Mouse (Mus musculus) stomach, postnatal 0 days (tissue): ENCODE measurements around the gene Slc38a3. TPM values are rescaled to one million over a fixed set of nuclear protein-coding genes. Genes with fewer than 3 reads are reported as not detected.

Experiments
- ATAC-seq: fragments of 200-750 bp; cut with Nextera tagmentation; 2 replicates; pipeline ENCODE4 v1.8.0; 2017; ENCODE audit not compliant: low FRiP score, low TSS enrichment
- DNase-seq: peaks from one replicate; pipeline ENCODE4 v3.0.0-alpha.2; 2016; ENCODE audit warnings: low spot score
- H3K27ac ChIP-seq: fragments of 300-500 bp; sonication (generic); replicated peaks from 2 replicates; pipeline ENCODE4 v1.5.1; 2014; ENCODE audit warnings: mild to moderate bottlenecking, control low read depth
- H3K27me3 ChIP-seq: fragments of 300-500 bp; sonication (generic); 2 replicates; pipeline ENCODE4 v1.6.1; 2014; ENCODE audit warnings: low read length; ENCODE audit not compliant: control insufficient read depth, insufficient read depth
- H3K36me3 ChIP-seq: fragments of 300-500 bp; sonication (generic); 2 replicates; pipeline ENCODE4 v1.6.1; 2014; ENCODE audit warnings: low read length, mixed read lengths; ENCODE audit not compliant: control insufficient read depth, insufficient read depth
- H3K4me1 ChIP-seq: fragments of 300-500 bp; sonication (generic); replicated peaks from 2 replicates; pipeline ENCODE4 v1.6.1; 2014; ENCODE audit warnings: antibody characterized with exemption; ENCODE audit not compliant: control insufficient read depth, insufficient read depth
- H3K4me2 ChIP-seq: fragments of 300-500 bp; sonication (generic); replicated peaks from 2 replicates; pipeline ENCODE4 v1.6.1; 2014; ENCODE audit warnings: low read depth, mild to moderate bottlenecking, control low read depth, moderate library complexity
- H3K4me3 ChIP-seq: fragments of 300-500 bp; sonication (generic); 2 replicates; pipeline ENCODE4 v1.5.1; 2014; ENCODE audit warnings: low read depth, low read length, control low read depth
- H3K9ac ChIP-seq: fragments of 300-500 bp; sonication (generic); 2 replicates; pipeline ENCODE4 v1.6.1; 2014; ENCODE audit warnings: mild to moderate bottlenecking, low read length, control low read depth, mixed read lengths
- H3K9me3 ChIP-seq: fragments of 300-500 bp; sonication (generic); 2 replicates; pipeline ENCODE4 v1.6.1; 2016; ENCODE audit warnings: low read length; ENCODE audit not compliant: control insufficient read depth
- CTCF ChIP-seq: IDR thresholded peaks from 2 replicates; pipeline ENCODE4 v1.5.1; 2016; ENCODE audit warnings: antibody characterized with exemption, low read depth, mild to moderate bottlenecking, moderate library complexity
- EP300 ChIP-seq: optimal IDR thresholded peaks from 2 replicates; pipeline ENCODE3; 2016; ENCODE audit warnings: antibody characterized with exemption
- WGBS: fragments of 180-500 bp; shearing (Covaris S2); extraction: QIAGEN DNeasy Blood & Tissue Kit; methylation state at CpG from one replicate; pipeline ENCODE4 v1.1.7; 2014; 5-methylcytosine and 5-hydroxymethylcytosine counted together
- polyA plus RNA-seq: library from polyadenylated mRNA; unstranded; fragments of >200 nt; fragmentation: Nextera tagmentation; extraction: Ambion mirVana; gene quantifications from 2 replicates; pipeline ENCODE4 v1.2.1, GENCODE M21; 2015

Slc38a3 gene
- polyA plus RNA-seq, 1 experiment from 2014 or later: 0.95 TPM

DNA sequence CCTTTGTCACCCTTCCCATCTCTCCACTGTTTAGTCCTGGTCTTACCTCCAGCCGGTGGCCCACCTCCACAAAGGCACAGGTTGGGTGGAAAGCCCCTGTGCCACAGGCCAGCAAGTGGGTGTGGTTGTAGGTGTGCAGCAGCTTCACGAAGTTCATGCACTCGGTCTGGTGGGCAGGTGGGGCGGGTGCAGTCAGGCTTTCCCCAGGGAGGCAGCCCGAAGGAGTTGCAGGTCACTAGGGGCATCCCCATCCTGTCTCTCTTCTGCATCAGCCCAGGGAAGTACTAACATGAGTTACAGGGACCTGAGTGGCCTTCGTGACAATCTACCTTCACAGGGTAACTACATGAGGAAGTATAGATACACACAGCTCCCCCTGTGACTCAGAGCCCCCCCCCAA lies 66.1 kb downstream of the Slc38a3 start:
- DNase-seq (no peak), ATAC-seq (no peak)
- Histone ChIP-seq H3K9me3 (no peaks in the 10 kb centered on the region), H3K4me3 (no peak overlapping the region), H3K27ac (no peak overlapping the region), H3K4me2 (no peak overlapping the region), H3K27me3 (no peaks in the 10 kb centered on the region), H3K9ac (no peak overlapping the region), H3K4me1 (no peaks in the 10 kb centered on the region), H3K36me3 (no peaks in the 10 kb centered on the region)
- TF ChIP-seq CTCF (no peak), EP300 (no peak)
- WGBS: 64% methylated on average over 6 of the region's 6 CpGs

GRCm38 (mm10) chr9:107602068-107602648 lies 67.2 kb downstream of the Slc38a3 start:
- no peaks in the 10 kb centered on the region for H3K27me3 ChIP-seq
- no peak; the same call in 1 of the 2 replicates for ATAC-seq
- no peaks in the 10 kb centered on the region for H3K4me1 ChIP-seq
- DNase-seq: peak; percentile 93
- TF ChIP-seq CTCF (peak; percentile 99), EP300 (no peak)
- H3K4me2 ChIP-seq: no peak overlapping the region
- H3K36me3 ChIP-seq: no peaks in the 10 kb centered on the region
- H3K4me3 ChIP-seq: no peak overlapping the region
- no peaks in the 10 kb centered on the region for H3K9me3 ChIP-seq
- no peak overlapping the region for H3K9ac ChIP-seq
- WGBS: 8% methylated on average over 10 of the region's 10 CpGs
- H3K27ac ChIP-seq: no peak overlapping the region

- H3K4me3 ChIP-seq: no peak overlapping the region
- DNase-seq (no peak), ATAC-seq (no peak)
- TF ChIP-seq EP300 (no peak), CTCF (no peak)
- no peaks in the 10 kb centered on the region for H3K36me3 ChIP-seq
- no peak overlapping the region for H3K9ac ChIP-seq
- 80% methylated on average over 11 of the region's 11 CpGs for WGBS
- H3K9me3 ChIP-seq: no peaks in the 10 kb centered on the region
- H3K4me1 ChIP-seq: no peaks in the 10 kb centered on the region
- no peaks in the 10 kb centered on the region for H3K27me3 ChIP-seq
- no peak overlapping the region for H3K27ac ChIP-seq
- H3K4me2 ChIP-seq: no peak overlapping the region
These were observed 68.1 kb downstream of the Slc38a3 start for GRCm38 (mm10) chr9:107601275-107601674.

DNA sequence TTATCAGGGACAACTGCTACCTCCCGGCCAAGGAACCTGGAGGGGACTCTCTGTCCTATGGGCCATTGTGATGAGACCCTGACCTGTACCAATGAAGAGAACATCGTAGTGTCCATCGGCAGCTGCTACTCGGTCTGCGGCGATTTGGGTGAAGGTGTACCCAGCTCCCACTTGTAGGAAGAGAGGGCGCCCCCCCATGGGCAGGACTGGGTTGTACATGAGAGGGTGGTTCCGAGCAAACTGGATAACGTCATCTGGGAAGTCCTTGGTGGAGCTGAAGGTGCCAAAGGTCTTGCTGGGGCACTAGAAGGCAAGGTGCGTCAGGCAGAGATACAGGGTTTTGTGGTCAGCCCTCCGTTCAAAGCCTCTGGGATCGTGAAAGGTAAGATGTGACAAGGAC lies 68.6 kb downstream of the Slc38a3 start:
- Histone ChIP-seq H3K4me3 (no peak overlapping the region), H3K9me3 (no peaks in the 10 kb centered on the region), H3K9ac (no peak overlapping the region), H3K36me3 (no peaks in the 10 kb centered on the region), H3K27ac (no peak overlapping the region), H3K4me1 (no peaks in the 10 kb centered on the region), H3K27me3 (no peaks in the 10 kb centered on the region), H3K4me2 (no peak overlapping the region)
- DNase-seq (peak; percentile 81), ATAC-seq (0 out of 2 replicates have a peak, but pooled peaks have one; percentile 0)
- 70% methylated on average over 12 of the region's 12 CpGs for WGBS
- TF ChIP-seq EP300 (no peak), CTCF (peak; percentile 61)

Other genes with a start within 250 kb of the Slc38a3 start
- 41.9 and 43.2 TPM in 2 replicates for gene Tmem115, start 135.6 kb downstream of the Slc38a3 start, polyA plus RNA-seq
- 26.7 and 28.2 TPM in 2 replicates for gene Cyb561d2, start 127.3 kb downstream of the Slc38a3 start, polyA plus RNA-seq
- gene Nprl2, start 127.3 kb downstream of the Slc38a3 start, polyA plus RNA-seq: 24.8 and 24.9 TPM in 2 replicates
- 0.94 and 0.97 TPM in 2 replicates for gene Zmynd10, start 122.2 kb downstream of the Slc38a3 start, polyA plus RNA-seq
- gene Rassf1, start 118.0 kb downstream of the Slc38a3 start, polyA plus RNA-seq: 44.2 and 46.5 TPM in 2 replicates
- 44.9 and 48.7 TPM in 2 replicates for gene Tusc2, start 106.3 kb downstream of the Slc38a3 start, polyA plus RNA-seq
- gene Hyal2, start 101.6 kb downstream of the Slc38a3 start, polyA plus RNA-seq: 49.6 and 50.4 TPM in 2 replicates
- 7.2 and 8.0 TPM in 2 replicates for gene Hyal1, start 92.6 kb downstream of the Slc38a3 start, polyA plus RNA-seq
- gene Naa80, start 90.6 kb downstream of the Slc38a3 start, polyA plus RNA-seq: 13.3 and 14.7 TPM in 2 replicates
- gene Hyal3, start 88.7 kb downstream of the Slc38a3 start, polyA plus RNA-seq: 1.3 and 1.4 TPM in 2 replicates
- 35.5 and 42.7 TPM in 2 replicates for gene Ifrd2, start 81.9 kb downstream of the Slc38a3 start, polyA plus RNA-seq
- gene Sema3b, start 60.3 kb downstream of the Slc38a3 start, polyA plus RNA-seq: 16.3 and 19.1 TPM in 2 replicates
- gene Gnai2, start 34.2 kb downstream of the Slc38a3 start, polyA plus RNA-seq: 189 and 195 TPM in 2 replicates
- 2.1 and 2.9 TPM in 2 replicates for gene Gnat1, start 10.2 kb upstream of the Slc38a3 start, polyA plus RNA-seq
- gene Sema3f, start 40.9 kb upstream of the Slc38a3 start, polyA plus RNA-seq: 11.7 and 15.1 TPM in 2 replicates
- 60.2 and 67.3 TPM in 2 replicates for gene Rbm5, start 101.5 kb upstream of the Slc38a3 start, polyA plus RNA-seq
- gene Rbm6, start 203.7 kb upstream of the Slc38a3 start, polyA plus RNA-seq: 25.3 and 25.6 TPM in 2 replicates
- gene Mon1a, start 218.6 kb upstream of the Slc38a3 start, polyA plus RNA-seq: 22.9 and 23.6 TPM in 2 replicates
- gene Mst1r, start 237.3 kb upstream of the Slc38a3 start, polyA plus RNA-seq: 10.4 and 10.6 TPM in 2 replicates